Mouse (Mus musculus) heart, postnatal 36 days (tissue): Measurements from ENCODE around the gene Rangrf. TPM values are rescaled to one million over a fixed set of nuclear protein-coding genes. Genes with fewer than 3 reads are reported as not detected.
A peak's percentile ranks its signal among the peaks of the same experiment; 100 is the strongest.
"Not testable (repeated sequence)": the region's sequence is repeated elsewhere in the genome, so short reads cannot be mapped to it uniquely, and the experiment has no call there.

Experiments used
- DNase-seq, 2 experiments: peaks; one replicate each; pipeline ENCODE4 v3.0.0; 2021 to 2022
- intact Hi-C: fragments of 180-260 bp; cut with DNase I; formaldehyde crosslinking; loops from one replicate; pipeline ENCODE4 v1.15.1; 2025
- total RNA-seq, 2 experiments: library from RNA; stranded (reverse); gene quantifications; 2 replicates each; pipeline ENCODE4 v1.2.3; 2021

Rangrf gene
- 10 to 100 TPM; 78.9 to 97.0 TPM for total RNA-seq

DNA sequence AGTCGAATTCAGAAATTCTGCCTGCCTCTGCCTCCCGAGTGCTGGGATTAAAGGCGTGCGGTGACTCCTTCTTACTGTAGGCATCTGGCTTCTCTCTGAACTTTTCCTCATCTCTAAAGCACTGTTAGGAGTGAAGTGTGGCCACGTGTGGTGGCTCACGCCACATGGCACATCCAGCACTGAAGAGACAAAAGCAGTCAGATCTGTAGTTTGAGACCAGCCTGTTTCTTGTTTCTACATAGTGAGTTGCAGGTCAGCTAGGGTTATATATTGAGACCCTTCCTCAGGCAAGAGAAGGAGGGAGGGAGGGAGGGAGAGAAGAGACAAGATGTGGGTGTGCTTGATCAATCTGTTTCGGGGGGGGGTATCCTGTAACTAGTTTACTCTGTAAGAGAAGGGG is at the start of gene Rangrf:
TSS of gene Rangrf (minus strand) at position 101 of the 400 bp plus-strand sequence.
- DNase-seq: no peak
- intact Hi-C loops: no loop called here

DNA sequence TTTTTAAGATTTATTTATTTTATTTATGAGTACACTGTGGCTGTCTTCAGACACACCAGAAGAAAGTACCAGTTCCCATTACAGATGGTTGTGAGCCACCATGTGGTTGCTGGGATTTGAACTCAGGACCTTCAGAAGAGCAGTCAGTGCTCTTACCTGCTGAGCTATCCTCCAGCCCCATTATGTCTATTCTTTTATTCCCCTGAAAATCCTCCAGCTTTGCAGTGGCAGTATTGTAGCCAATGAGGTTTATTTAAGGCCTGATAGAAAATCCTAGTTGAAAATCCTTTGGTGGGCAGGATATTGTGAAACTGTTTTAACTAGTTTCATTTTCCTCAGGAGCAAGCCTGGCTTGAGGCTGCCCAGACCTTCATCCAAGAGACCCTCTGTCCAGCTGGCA is 45.7 kb upstream of the Rangrf start:
- intact Hi-C loops: no loop called here
- no peak for DNase-seq

DNA sequence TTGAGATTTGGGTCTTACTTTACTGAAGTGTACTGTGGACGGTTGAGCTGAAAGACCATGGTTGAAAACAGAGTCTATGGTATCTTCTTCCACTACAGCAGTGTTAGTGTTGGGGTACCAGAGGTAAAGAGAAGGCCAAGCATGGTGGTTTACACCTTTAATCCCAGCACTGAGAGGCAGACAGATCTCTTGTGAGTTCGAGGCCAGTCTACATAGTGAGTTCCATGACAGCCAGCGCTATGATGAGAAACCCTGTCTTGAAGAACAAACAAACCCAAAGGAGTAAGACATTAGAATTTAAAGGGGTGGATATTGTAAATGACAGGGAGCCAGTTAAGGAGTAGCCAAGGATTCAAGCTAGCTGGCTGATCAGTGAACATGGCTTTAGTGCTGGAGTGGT is 41.8 kb upstream of the Rangrf start:
- intact Hi-C loops: no loop called here
- DNase-seq: no peak

DNA sequence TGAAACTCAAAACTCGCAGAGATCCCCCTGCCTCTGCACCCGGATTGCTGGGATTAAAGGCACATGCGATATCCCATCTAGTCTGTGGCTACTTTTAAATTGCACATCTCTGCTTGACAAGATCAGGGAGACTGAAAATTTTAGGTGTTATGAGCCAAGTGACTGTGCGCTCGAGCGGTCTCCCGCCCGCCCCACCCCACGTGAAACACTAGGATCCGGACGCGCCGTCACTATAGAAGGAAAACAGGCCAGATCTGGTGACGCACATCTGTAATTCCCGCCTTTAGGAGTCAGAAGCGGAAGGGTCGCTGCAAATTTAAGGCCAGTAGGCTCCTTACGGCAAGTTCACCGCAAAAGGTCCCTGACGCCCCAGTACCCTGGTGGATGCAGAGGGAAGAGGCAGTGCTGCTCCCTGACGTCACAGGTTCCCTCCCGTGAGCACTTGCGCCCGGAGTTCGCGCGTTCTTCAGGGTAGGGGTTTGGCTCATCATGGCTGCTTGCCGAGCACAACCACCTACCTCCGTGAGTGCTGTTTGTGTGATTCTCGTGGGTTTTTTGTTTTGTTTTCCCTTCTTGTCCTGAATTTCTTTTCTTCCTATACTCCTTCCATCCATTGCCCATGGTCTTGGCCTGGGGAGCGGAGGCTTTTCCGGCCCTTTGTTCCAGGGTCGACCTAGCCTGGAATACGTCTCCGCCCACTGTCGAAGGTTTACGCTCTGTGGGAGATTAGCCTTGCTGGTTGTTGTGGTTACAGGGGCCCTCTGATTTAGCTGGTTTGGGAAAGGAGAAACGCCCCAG is 40.9 kb upstream of the Rangrf start, which contains the start of gene Ctc1:
TSS of gene Ctc1 (plus strand) at position 268 of the 798 bp plus-strand sequence.
- peak; percentile 86 to 88 for DNase-seq
- intact Hi-C loops: no loop called here

DNA sequence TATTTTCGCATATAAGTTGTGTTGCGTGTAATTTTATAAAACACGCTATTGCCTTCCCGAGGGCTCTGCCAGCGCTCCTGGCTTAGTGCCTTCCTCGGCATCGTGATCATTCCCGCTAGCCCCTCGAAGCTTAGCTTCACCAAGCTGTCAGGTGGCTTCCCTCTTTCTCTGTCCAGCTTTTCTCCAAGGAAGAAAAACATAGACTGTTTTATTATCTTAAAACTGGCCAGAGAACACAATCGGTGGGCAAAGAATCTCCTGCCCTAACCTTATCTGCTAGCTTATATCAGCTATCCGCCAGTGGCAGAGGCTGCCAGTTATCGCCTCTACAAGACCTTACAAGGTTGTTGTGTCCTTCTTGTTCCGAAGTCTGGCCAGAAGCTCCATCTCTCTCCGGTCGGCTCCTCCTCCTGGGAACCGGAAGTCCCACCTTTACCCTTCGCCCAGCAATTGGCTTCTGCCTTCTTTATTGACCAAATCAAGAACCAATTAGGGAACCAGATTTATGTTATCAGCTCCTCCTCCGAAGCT is 37.2 kb upstream of the Rangrf start:
- intact Hi-C loops: loop anchor here (5.0 kb wide), 1 partner anchor 45 kb away; the partner anchor contains the start of gene Slc25a35

DNA sequence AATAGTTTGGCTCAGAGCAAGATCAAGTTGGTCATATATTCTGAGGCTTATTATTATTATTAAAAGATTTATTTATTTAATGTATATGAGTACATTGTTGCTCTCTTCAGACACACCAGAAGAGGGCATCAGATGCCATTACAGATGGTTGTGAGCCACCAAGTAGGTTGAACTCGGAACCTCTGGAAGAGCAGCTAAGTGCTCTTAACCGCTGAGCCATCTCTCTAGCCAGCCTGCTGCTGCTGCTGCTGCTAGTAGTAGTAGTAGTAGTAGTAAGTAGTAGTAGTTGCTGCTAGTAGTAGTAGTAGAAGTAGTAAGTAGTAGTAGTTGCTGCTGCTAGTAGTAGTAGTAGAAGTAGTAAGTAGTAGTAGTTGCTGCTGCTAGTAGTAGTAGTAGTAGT is 36.5 kb upstream of the Rangrf start:
- not testable (repeated sequence) for DNase-seq

More for the DNA sequence above, 37.2 kb upstream of the Rangrf start:
- peak; percentile 87 to 89 for DNase-seq

DNA sequence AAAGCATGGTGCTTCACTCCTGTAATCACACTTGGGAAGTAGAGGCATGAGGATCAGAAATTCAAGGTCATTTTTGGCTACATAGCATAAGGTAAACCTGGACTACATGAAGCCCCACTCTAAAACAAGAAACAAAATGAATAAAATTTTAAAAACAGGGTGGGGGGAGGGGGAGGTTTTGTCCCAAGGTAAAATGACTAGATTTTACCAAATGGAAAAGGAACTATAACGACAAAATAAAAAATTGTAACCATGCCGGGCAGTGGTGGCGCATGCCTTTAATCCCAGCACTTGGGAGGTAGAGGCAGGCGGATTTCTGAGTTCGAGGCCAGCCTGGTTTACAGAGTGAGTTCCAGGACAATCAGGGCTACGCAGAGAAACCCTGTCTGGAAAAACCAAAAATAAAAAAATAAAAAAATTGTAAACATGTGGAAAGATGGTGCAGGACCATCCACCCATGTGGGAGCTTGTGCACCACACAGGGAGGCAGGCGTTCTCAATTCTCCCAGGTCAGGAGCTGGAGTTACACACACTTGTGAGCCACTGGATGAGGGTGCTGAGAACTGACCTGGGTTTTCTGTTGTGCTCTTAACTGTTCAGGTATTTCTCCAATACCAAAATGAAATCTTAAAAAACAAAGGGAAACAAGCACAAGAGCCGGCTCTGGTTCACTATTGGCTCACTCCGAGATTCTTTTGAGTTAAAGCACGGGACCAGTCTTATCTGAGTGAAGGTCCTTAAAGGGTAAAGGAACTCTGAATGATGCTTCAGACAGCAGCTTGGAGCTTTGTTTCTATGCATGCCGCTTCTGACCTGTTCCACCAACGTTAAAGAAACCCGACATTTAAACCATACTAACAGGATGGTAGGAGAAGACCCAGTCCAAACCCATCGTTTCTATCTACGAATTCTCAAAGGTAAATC is 35.7 kb upstream of the Rangrf start:
- no peak for DNase-seq
- intact Hi-C loops: loop anchor here (5.0 kb wide), 1 partner anchor 43 kb away; the partner anchor contains the start of gene Slc25a35

More for the DNA sequence above, 36.5 kb upstream of the Rangrf start:
- intact Hi-C loops: loop anchor here (5.0 kb wide), 1 partner anchor 44 kb away; the partner anchor contains the start of gene Slc25a35

DNA sequence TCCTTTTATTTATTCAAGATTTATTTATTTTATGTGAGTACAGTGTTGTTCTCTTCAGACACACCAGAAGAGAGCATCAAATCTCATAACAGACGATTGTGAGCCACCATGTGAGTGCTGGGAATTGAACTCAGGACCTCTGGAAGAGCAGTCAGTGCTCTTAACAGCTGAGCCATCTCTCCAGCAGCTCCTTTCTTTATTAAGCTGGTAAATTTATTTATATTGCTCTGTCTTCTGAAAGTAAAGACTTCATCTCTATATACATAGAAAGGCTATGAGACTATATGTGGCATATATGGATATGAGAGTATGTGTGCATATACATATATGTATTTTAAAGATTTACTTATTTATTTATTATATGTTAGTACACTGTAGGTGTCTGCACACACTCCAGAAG is 34.5 kb upstream of the Rangrf start:
- intact Hi-C loops: no loop called here
- DNase-seq: no peak

DNA sequence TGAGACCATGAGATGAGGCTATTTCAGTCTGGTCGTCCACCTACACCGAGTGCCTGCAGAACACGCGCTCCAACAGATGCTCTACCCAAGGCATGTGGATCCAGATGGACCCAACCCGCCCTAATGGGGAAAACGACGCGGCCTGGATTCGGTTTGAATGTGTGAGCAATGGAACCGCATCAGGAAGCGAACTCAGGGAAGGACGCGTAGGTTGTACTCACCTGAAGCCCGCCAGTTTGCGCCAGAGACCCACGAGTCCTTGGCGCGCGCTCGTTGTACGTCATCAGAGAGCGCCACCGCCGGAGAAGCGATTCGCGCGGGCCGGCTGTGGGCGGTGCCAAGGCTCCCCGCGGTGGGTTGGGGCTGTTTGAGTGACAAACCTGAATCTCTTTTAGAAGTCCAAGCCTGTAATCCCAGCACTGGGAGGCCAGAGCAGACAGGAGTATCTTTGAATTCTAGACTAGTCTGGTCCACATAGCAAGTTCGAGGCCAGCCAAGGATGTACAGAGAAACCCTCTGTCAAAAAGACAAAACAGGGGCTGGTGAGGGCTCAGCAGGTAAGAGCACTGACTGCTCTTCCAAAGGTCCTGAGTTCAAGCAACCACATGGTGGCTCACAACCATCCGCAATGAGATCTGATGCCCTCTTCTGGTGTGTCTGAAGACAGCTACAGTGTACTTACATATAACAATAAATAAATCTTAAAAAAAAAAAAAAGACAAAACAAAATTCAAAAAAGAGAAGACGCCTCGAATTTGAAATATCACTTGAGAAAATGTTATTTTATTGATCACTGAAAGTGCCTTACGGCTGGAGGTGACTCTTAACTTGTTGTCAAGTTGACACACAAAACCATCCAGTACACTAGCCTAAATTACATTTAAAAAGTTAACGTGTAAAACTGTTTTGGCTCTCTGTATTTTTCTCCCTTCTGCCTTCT is 33.5 kb upstream of the Rangrf start, which contains the start of gene Pfas:
TSS of gene Pfas (minus strand) at position 279 of the 940 bp plus-strand sequence.
- intact Hi-C loops: no loop called here
- peak; percentile 87 to 89 for DNase-seq

DNA sequence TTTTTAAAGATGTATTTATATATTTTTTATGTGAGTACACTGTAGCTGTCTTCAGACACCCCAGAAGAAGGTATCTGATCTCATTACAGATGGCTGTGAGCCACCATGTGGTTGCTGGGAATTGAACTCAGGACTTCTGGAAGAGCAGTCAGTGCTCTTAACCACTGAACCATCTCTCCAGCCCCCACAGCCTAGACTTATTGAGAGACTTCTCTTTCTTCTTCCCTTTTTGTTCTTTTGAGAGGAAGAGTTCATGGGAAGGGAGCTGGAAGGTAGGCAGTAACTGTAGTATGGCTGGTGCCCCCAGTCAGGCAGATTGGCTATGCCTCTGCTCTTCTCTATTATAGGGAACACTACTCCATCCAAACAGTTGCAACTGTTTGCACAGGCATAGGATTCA is 31.6 kb upstream of the Rangrf start:
- DNase-seq, intact Hi-C loops: not testable (repeated sequence)

DNA sequence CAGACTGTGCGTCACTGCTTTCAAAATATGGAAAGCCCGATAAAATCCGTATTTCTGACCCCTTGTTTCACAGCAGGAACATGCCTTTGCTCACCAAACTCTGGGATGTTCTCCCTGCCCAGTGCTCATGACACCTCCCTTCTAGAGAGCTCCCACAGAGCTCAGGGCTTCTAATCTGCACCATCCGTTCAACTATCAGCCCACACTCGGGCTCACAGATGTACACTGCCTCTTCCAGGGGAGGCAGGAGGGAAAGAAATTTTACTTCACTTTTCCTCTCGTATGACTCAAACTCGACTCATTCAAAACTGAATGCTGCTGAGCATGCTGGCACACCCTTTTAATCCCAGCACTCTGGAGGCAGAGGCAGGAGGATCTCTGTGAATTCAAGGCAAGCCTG is 30.2 kb upstream of the Rangrf start:
- no peak for DNase-seq
- intact Hi-C loops: no loop called here

DNA sequence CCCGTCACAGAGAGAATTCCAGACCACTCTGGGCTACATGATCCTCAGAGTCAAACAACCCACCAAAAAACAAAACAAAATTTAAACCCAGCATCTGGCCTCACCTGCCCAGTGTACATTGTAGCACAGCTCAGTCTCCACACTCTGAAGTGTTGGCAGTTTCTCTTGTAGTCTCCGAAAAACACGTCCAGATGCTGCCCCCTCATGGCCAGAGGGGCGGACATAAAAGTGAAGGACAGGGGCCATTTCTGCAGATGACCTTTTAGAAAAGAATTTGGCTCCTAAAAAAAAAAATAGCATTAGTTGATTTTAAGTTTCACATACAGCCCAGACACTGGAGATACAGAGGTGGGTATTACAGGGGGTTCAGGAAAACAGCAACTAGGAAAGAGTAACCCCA is 28.6 kb upstream of the Rangrf start:
- DNase-seq: no peak
- intact Hi-C loops: no loop called here

DNA sequence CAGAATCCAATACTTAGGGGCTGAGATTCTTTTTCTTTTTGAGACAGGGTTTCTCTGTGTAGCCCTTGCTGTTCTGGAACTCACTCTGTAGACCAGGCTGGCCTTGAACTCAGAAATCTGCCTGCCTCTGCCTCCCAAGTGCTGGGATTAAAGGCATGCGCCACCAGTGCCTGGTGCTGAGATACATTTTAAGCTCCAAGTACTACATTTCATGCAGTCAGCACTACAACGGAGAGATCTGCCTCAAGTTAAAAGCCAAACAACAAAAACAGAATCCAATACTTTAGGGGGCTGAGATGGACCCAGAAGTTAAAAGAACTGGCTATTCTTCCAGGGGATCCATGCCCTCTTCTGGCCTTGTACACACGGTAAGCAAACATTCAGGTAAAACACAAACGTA is 27.8 kb upstream of the Rangrf start:
- DNase-seq, intact Hi-C loops: not testable (repeated sequence)

DNA sequence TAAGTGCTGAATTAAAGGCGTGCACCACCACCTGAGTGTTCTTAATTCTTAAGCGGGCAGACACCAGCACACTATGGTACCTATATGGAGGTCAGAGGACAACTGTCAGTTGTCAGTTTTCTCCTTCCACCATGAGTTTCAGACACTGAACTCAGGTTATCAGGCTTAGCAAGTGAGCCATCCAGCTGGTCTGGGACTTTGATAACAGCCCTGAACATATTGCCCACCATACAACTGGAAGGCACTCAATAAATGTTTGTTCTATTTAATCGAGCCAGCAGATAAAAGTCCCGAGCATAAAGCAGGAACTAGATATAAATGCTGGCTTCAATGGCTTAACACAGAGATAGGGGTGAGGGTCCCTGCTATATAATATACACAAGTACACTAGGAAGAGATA is 22.1 kb upstream of the Rangrf start:
- intact Hi-C loops: no loop called here
- no peak for DNase-seq

DNA sequence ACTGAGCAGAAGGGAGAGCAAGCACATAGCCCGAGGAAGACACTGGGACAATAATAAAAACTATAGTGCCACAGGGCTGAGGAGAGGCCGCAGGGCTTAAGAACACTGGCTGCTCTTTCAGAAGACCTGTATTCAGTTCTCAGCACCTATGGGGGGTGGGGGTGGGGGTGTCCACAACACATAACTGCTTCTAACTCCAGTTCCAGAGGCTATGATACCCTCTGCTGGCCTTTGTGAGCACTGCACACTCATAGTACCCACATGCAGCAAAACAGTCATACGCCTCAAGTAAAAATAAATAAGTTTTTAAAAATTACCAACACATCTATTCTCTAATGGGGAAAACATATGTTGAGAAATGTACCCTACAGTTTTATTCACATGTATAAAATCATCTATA is 19.4 kb upstream of the Rangrf start:
- no peak for DNase-seq
- intact Hi-C loops: no loop called here

DNA sequence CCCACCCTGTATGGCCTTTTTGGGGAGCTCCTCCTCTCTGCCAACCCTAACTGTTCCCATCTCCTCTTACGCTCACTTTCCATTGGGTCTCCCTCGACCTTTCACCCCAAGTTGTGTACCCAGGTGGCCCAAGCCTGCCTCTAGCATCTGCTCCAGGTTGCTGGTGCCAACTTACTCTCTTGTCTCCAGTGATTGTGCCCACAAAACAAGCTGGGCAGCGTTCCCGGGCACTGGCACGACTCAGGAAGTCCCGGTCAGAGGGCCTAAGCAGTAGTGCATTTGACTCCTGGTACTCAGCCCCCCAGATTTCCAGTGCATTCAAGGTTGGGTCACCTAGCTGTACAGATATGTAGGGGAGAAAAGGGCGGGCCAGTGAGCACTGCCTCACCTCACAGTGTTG is 18.1 kb upstream of the Rangrf start:
- DNase-seq: no peak
- intact Hi-C loops: no loop called here

DNA sequence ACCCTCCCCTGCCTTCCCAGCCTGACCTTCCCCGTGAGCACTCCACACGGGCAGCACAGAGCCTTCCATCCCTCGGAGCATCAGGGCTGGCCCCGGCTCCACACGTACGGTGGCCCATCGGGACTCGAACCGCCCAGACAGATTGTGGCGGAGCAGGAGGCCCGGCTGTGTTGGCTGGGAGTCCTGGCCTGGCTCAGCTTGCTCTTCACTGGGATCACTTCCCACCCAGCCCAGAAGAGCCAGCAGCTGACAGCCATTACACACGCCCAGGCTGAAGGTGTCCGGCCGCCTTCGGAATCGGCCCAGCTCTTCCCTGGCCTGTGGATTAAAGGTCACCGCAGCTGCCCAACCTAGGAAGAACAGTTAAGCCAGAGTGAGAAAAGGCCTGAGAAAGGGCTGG is 13.4 kb upstream of the Rangrf start:
- no peak for DNase-seq
- intact Hi-C loops: no loop called here

DNA sequence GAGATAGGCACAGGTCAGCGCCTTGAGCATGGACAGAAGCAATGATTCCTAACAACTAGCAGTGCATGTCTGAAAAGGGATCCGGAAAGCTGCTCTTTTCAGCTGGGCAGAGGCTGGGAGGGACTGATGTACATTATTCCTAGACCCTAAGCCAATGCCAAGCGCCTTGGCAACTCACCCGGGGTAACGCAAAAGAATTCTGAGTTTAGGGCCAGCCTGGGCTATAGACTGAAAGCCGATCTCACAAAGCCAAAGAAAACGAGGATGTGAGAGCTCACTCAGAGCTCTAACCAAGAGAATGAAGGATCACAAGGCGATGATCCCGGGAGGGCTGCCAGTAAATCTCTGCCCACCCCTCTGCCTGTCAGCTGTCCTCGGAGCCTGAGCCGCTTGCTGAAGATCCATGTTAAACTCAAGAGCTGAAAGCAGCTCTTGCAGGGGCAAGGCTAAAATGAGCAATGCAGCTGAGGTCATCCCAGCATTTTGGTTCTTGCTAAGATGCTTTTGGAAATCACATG is 12.4 kb upstream of the Rangrf start:
- no peak for DNase-seq
- intact Hi-C loops: no loop called here

DNA sequence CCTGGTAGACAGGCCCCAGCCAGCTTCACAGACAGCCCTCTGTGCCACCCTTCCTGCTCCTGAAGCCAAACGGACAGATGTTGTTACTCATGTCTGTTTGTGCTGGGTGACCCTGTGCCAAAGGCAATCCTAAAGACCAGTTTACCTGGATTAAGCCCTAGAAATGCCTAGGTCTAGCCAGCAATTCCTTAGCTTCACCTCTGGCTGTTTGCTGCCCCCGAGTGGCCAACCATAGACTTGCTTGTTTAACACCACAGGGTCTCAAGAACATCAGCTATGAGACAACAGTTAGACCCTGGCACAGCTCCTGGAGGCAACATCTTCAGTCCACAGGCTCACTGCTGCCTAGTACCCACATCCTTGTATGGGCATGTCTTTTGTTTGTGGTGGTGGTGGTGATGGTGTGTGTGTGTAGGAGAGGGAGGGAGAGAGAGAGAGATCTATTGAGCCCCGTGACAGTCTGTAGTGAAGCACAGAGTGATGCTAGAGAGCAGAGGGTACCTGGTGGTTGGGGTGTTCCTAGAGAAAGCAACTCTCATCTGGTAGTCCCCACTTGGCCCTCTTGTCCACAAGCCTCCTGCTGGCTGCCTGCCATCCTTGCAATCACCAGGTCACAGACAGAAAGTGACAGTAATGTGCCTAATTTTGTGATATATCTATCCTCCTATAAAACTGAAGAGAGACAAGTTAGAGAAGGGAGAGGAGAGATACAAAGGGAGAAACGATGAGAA is 7.8 kb upstream of the Rangrf start:
- DNase-seq: peak; percentile 74 to 82
- intact Hi-C loops: loop anchor here (1.0 kb wide), 2 partner anchors 16 to 79 kb away; no protein-coding TSS in a partner anchor
